8 mouse cellular contexts compared by ENCODE assay signal in the genomic region with DNA sequence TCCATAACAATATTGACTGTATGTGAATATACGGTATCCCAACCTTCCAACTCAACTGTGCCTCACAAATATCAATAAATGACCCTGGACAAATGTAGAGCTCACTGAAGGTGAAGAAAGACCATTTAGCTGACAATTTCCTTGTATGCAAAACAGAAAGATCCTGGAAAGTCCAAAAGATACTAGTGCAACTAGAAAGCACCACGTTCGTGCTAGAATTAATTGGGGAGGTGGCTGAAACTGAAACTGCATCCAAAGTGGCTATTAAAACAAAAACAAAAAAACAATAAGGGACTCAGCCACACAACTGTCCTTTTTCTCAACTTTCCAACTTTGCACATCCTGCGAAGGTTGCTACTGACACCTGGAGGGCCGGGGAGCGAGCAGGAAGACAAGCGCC. TPM values are rescaled to one million over a fixed set of nuclear protein-coding genes. Genes with fewer than 3 reads are reported as not detected.
DNase-seq lines count a peak whose midpoint lies in the region; ATAC-seq and TF ChIP-seq lines count a peak whose summit lies in the region.

No protein-coding gene starts in this region.

- H3K4me2 ChIP-seq in liver, embryonic 11.5 days: peak overlapping the region; percentile 90
- peak overlapping the region; percentile 69 for H3K4me2 ChIP-seq in stomach, postnatal 0 days (replicated peaks; ENCODE audit: low read depth)

- peak overlapping the region; percentile 80 for H3K27ac ChIP-seq in spleen, adult 2 months (ENCODE audit: insufficient read depth, low read length)
- H3K27ac ChIP-seq in liver, embryonic 11.5 days (ENCODE audit: low read depth, low read length): peak overlapping the region; percentile 71
- peak overlapping the region; percentile 88 for H3K27ac ChIP-seq in stomach, postnatal 0 days (replicated peaks)

- TF ChIP-seq EP300 in stomach, postnatal 0 days (optimal IDR thresholded peaks at IDR 0.05): no peak

- H3K4me1 ChIP-seq in erythroblast, embryonic 14.5 days (ENCODE audit: control insufficient read depth): peaks cover 48% of the 10 kb centered on the region
- H3K4me1 ChIP-seq in spleen, adult 2 months (ENCODE audit: control insufficient read depth, insufficient read depth, insufficient read length): no peaks in the 10 kb centered on the region; the same call in 1 of the 2 replicates
- peaks cover 6% of the 10 kb centered on the region for H3K4me1 ChIP-seq in liver, embryonic 11.5 days (replicated peaks; ENCODE audit: control insufficient read depth, insufficient read depth, low read length)
- no peaks in the 10 kb centered on the region for H3K4me1 ChIP-seq in stomach, postnatal 0 days (replicated peaks; ENCODE audit: control insufficient read depth, insufficient read depth)

- peak overlapping the region; percentile 95 for H3K4me3 ChIP-seq in erythroblast, embryonic 14.5 days (replicated peaks)
- H3K4me3 ChIP-seq in spleen, adult 2 months (ENCODE audit: extremely low read depth, insufficient read depth, insufficient read length): peak overlapping the region; percentile 96
- H3K4me3 ChIP-seq in liver, embryonic 11.5 days (ENCODE audit: low read depth, low read length): peak overlapping the region; percentile 87
- peak overlapping the region; percentile 77 for H3K4me3 ChIP-seq in stomach, postnatal 0 days (ENCODE audit: low read depth, low read length)

- no peaks in the 10 kb centered on the region for H3K9me3 ChIP-seq in erythroblast, embryonic 14.5 days (ENCODE audit: control insufficient read depth, low read length)
- H3K9me3 ChIP-seq in liver, embryonic 11.5 days (ENCODE audit: control insufficient read depth, low read length): no peaks in the 10 kb centered on the region
- H3K9me3 ChIP-seq in stomach, postnatal 0 days (ENCODE audit: control insufficient read depth, low read length): no peaks in the 10 kb centered on the region

- no peaks in the 10 kb centered on the region for H3K27me3 ChIP-seq in erythroblast, embryonic 14.5 days (ENCODE audit: control insufficient read depth)
- H3K27me3 ChIP-seq in spleen, adult 2 months (ENCODE audit: control insufficient read depth, insufficient read depth, low read length): no peaks in the 10 kb centered on the region
- no peaks in the 10 kb centered on the region for H3K27me3 ChIP-seq in liver, embryonic 11.5 days (replicated peaks; ENCODE audit: control insufficient read depth, insufficient read depth, low read length)
- H3K27me3 ChIP-seq in stomach, postnatal 0 days (ENCODE audit: control insufficient read depth, insufficient read depth, low read length): no peaks in the 10 kb centered on the region

- TF ChIP-seq POLR2A in spleen, adult 2 months (IDR thresholded peaks at IDR 0.05; ENCODE audit: low read depth, low read length): no peak

- 6% methylated on average over 7 of the region's 7 CpGs for WGBS in spleen, adult 2 months
- 7% methylated on average over 7 of the region's 7 CpGs for WGBS in liver, embryonic 11.5 days
- 5% methylated on average over 7 of the region's 7 CpGs for WGBS in stomach, postnatal 0 days

- H3K36me3 ChIP-seq in erythroblast, embryonic 14.5 days (ENCODE audit: control insufficient read depth): peaks cover 18% of the 10 kb centered on the region
- H3K36me3 ChIP-seq in spleen, adult 2 months (ENCODE audit: control insufficient read depth, insufficient read depth, low read length): peaks cover under 1% of the 10 kb centered on the region; the same call in 1 of the 2 replicates
- H3K36me3 ChIP-seq in liver, embryonic 11.5 days (ENCODE audit: control insufficient read depth, insufficient read depth, low read length): no peaks in the 10 kb centered on the region
- H3K36me3 ChIP-seq in stomach, postnatal 0 days (ENCODE audit: control insufficient read depth, insufficient read depth, low read length): no peaks in the 10 kb centered on the region

- H3K9ac ChIP-seq in liver, embryonic 11.5 days (ENCODE audit: low read depth, low read length): peak overlapping the region; percentile 83
- H3K9ac ChIP-seq in stomach, postnatal 0 days (ENCODE audit: low read length): peak overlapping the region; percentile 81

- no peak for TF ChIP-seq CTCF in spleen, adult 2 months (IDR thresholded peaks at IDR 0.05; ENCODE audit: extremely low read depth, insufficient read depth, insufficient read length, insufficient replicate concordance)
- TF ChIP-seq CTCF in stomach, postnatal 0 days (IDR thresholded peaks at IDR 0.05; ENCODE audit: low read depth): peak; percentile 49

- ATAC-seq in erythroblast, adult 5-6 weeks (replicated peaks; ENCODE audit: low FRiP score, poor library complexity, severe bottlenecking): no peak
- no peak for ATAC-seq in liver, embryonic 11.5 days (replicated peaks; ENCODE audit: low FRiP score)
- no peak for ATAC-seq in stomach, postnatal 0 days (ENCODE audit: low FRiP score, low TSS enrichment)

- no peak for DNase-seq in spleen, adult 2 months (ENCODE audit: low read depth in 1 of 2, low spot score in 2 of 2)
- DNase-seq in spleen, postnatal 10 days (ENCODE audit: low spot score in 2 of 2): no peak
- no peak for DNase-seq in liver, embryonic 11.5 days (ENCODE audit: low spot score)
- no peak for DNase-seq in stomach, postnatal 0 days (ENCODE audit: low spot score)
- DNase-seq in retina, embryonic 14.5 days (ENCODE audit: low spot score): no peak
- DNase-seq in frontal cortex, postnatal 10 days (ENCODE audit: low spot score in 2 of 2): no peak

RNA-seq across cellular contexts. Expression of a gene that starts 4.5 kb away (rescaled TPM):
- 7.2 and 8.9 TPM in 2 replicates for polyA plus RNA-seq in erythroblast, embryonic 14.5 days (2012)
- total RNA-seq in erythroblast, adult 5-6 weeks (2015; ENCODE audit: low replicate concordance): 20.9 and 22.4 TPM in 2 replicates
- total RNA-seq in erythroblast, adult 5-6 weeks (2017; ENCODE audit: low replicate concordance): 55.9 and 57.4 TPM in 2 replicates
- 35.4 and 42.8 TPM in 2 replicates for polyA plus RNA-seq in spleen, adult 2 months (2012; rRNA removed)
- polyA plus RNA-seq in liver, embryonic 11.5 days (2014; fragmentation: Nextera tagmentation; extraction: Ambion mirVana): 78.2 and 85.2 TPM in 2 replicates
- polyA plus RNA-seq in stomach, postnatal 0 days (2015; fragmentation: Nextera tagmentation; extraction: Ambion mirVana): 26.5 and 30.1 TPM in 2 replicates

RNA-seq across cellular contexts. Expression of a gene that starts 4.6 kb away (rescaled TPM):
- polyA plus RNA-seq in erythroblast, embryonic 14.5 days (2012): 0.17 TPM in 2 replicates
- total RNA-seq in erythroblast, adult 5-6 weeks (2015; ENCODE audit: low replicate concordance): 37.2 and 40.7 TPM in 2 replicates
- 42.6 and 49.3 TPM in 2 replicates for total RNA-seq in erythroblast, adult 5-6 weeks (2017; ENCODE audit: low replicate concordance)
- polyA plus RNA-seq in spleen, adult 2 months (2012; rRNA removed): 10.4 and 11.5 TPM in 2 replicates
- polyA plus RNA-seq in liver, embryonic 11.5 days (2014; fragmentation: Nextera tagmentation; extraction: Ambion mirVana): 9.5 and 10.3 TPM in 2 replicates
- 6.2 and 6.3 TPM in 2 replicates for polyA plus RNA-seq in stomach, postnatal 0 days (2015; fragmentation: Nextera tagmentation; extraction: Ambion mirVana)
